22 mouse cellular contexts compared by ENCODE assay signal in the genomic region with DNA sequence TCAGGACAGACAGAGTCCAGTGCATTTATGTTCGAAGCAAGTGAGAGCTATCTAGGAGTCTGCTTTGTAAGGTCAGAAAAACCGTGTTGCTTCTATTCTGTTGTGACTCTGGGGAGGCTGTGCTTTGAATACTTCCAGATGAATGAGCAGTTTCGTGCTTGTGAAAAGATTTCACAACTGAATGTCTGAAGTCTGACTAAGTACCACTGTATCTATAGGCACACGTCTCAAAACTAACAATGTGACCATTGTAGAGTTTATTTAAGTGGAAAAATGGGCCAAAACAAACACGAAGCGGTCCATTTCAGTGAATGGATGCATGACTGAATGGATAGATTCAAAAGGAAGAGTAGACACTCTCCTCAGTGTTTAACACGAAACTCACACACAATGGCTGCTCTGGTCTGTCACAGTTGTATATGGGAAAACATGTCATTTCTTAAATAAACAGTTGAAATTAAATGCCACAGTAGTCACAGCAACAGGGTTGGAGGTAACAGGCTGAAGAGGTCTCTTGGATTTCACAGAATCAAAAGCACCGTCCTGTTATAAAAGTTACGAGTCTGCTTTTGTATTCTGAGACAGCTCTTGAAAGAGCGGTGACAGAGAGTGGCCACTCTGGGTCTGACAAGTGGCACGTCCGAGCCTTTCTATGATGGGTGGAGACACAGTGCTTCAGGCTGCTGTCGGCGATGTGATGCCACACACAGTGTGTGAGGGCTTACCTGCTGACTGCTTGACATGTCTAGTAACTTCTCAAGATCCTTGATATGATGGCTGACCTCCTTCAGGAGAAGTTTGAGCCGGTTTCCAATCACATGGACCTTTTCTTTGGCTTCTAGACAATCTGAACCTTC. TPM values are rescaled to one million over a fixed set of nuclear protein-coding genes. Genes with fewer than 3 reads are reported as not detected.
DNase-seq lines count a peak whose midpoint lies in the region; ATAC-seq and TF ChIP-seq lines count a peak whose summit lies in the region.
"Had no signal": no experiment of that assay in that cellular context is flagged by ENCODE, and none has a peak within 500 bp of the region (broad histone marks: within the 10 kb centered on the region; RNA-seq: fewer than 3 reads in every experiment).

No protein-coding gene starts in this region.

- no peak overlapping the region for H3K4me3 ChIP-seq in forebrain, embryonic 11.5 days (ENCODE audit: low read depth, low read length)
- no peak overlapping the region for H3K4me3 ChIP-seq in forebrain, embryonic 16.5 days (replicated peaks; ENCODE audit: low read length)
- H3K4me3 ChIP-seq in midbrain, embryonic 12.5 days, result no peak overlapping the region
- no peak overlapping the region for H3K4me3 ChIP-seq in midbrain, embryonic 15.5 days
- H3K4me3 ChIP-seq in embryonic fibroblast, embryonic 13.5 days (ENCODE audit: insufficient read depth, low read length), result no peak overlapping the region
- no peak overlapping the region for H3K4me3 ChIP-seq in midbrain, embryonic 14.5 days (replicated peaks; ENCODE audit: low read depth, low read length)
- H3K4me3 ChIP-seq: heart, embryonic 12.5 days; liver, embryonic 12.5 days; myocyte had no signal

- no peak overlapping the region for H3K9ac ChIP-seq in forebrain, embryonic 11.5 days (ENCODE audit: low read length)
- no peak overlapping the region for H3K9ac ChIP-seq in forebrain, embryonic 16.5 days (replicated peaks; ENCODE audit: low read depth, low read length)
- no peak overlapping the region for H3K9ac ChIP-seq in midbrain, embryonic 12.5 days (replicated peaks)
- H3K9ac ChIP-seq in midbrain, embryonic 15.5 days, result no peak overlapping the region
- no peak overlapping the region for H3K9ac ChIP-seq in midbrain, embryonic 14.5 days (replicated peaks; ENCODE audit: low read length)
- H3K9ac ChIP-seq: heart, embryonic 12.5 days; liver, embryonic 12.5 days; lung, embryonic 14.5 days had no signal

- 41% methylated on average over 15 of the region's 15 CpGs for WGBS in forebrain, embryonic 11.5 days
- WGBS in forebrain, embryonic 16.5 days, result 22% methylated on average over 15 of the region's 15 CpGs
- WGBS in midbrain, embryonic 12.5 days, result 56% methylated on average over 15 of the region's 15 CpGs
- 50% methylated on average over 15 of the region's 15 CpGs for WGBS in midbrain, embryonic 15.5 days
- WGBS in midbrain, embryonic 14.5 days, result 43% methylated on average over 15 of the region's 15 CpGs

- no peak overlapping the region for H3K4me2 ChIP-seq in forebrain, embryonic 11.5 days (ENCODE audit: low read depth, low read length, severe bottlenecking)
- H3K4me2 ChIP-seq in forebrain, embryonic 16.5 days (ENCODE audit: low read length), result no peak overlapping the region
- no peak overlapping the region for H3K4me2 ChIP-seq in midbrain, embryonic 12.5 days (replicated peaks)
- no peak overlapping the region for H3K4me2 ChIP-seq in midbrain, embryonic 15.5 days
- no peak overlapping the region for H3K4me2 ChIP-seq in midbrain, embryonic 14.5 days (ENCODE audit: low read length)
- H3K4me2 ChIP-seq: heart, embryonic 12.5 days; liver, embryonic 12.5 days; lung, embryonic 14.5 days had no signal

- no peak overlapping the region for H3K27ac ChIP-seq in forebrain, embryonic 11.5 days (ENCODE audit: low read depth, low read length)
- no peak overlapping the region for H3K27ac ChIP-seq in forebrain, embryonic 16.5 days (ENCODE audit: low read length)
- no peak overlapping the region for H3K27ac ChIP-seq in midbrain, embryonic 12.5 days (replicated peaks)
- H3K27ac ChIP-seq in midbrain, embryonic 15.5 days, result no peak overlapping the region
- H3K27ac ChIP-seq in embryonic fibroblast, embryonic 13.5 days (ENCODE audit: insufficient read depth, low read length), result peak overlapping the region; percentile 45
- H3K27ac ChIP-seq in midbrain, embryonic 14.5 days (replicated peaks; ENCODE audit: low read depth, low read length), result no peak overlapping the region
- H3K27ac ChIP-seq: liver, embryonic 12.5 days; stomach, postnatal 0 days had no signal

- H3K36me3 ChIP-seq in forebrain, embryonic 11.5 days (ENCODE audit: control insufficient read depth, insufficient read depth, low read length), result no peaks in the 10 kb centered on the region
- H3K36me3 ChIP-seq in forebrain, embryonic 16.5 days (ENCODE audit: control insufficient read depth, insufficient read depth), result no peaks in the 10 kb centered on the region
- no peaks in the 10 kb centered on the region for H3K36me3 ChIP-seq in midbrain, embryonic 12.5 days
- H3K36me3 ChIP-seq in midbrain, embryonic 15.5 days (replicated peaks), result peaks cover 11% of the 10 kb centered on the region; the same call in 1 of the 2 replicates
- H3K36me3 ChIP-seq in midbrain, embryonic 14.5 days (ENCODE audit: control insufficient read depth, insufficient read depth, low read length), result peaks cover 9% of the 10 kb centered on the region

- DNase-seq in forebrain, embryonic 11.5 days (ENCODE audit: low spot score), result no peak
- no peak for DNase-seq in midbrain, embryonic 14.5 days
- DNase-seq in kidney, postnatal 25 days, result no peak
- no peak for DNase-seq in spleen, postnatal 14 days (ENCODE audit: low spot score in 2 of 2)
- DNase-seq: adrenal gland, postnatal 14 days; B cell, adult 2 months; cerebellum, adult 2 months; lung, embryonic 14.5 days; thymus, postnatal 14 days had no signal

- no peak for TF ChIP-seq CTCF in embryonic fibroblast, embryonic 13.5 days (IDR thresholded peaks at IDR 0.05; ENCODE audit: borderline replicate concordance, insufficient read depth, low read length)

- TF ChIP-seq POLR2A in embryonic fibroblast, embryonic 13.5 days (IDR thresholded peaks at IDR 0.05; ENCODE audit: low read depth, low read length), result no peak

- ATAC-seq in forebrain, embryonic 11.5 days (replicated peaks; ENCODE audit: low FRiP score), result peak; percentile 76
- ATAC-seq in forebrain, embryonic 16.5 days, result no peak
- peak; percentile 27; the same call in 1 of the 2 replicates for ATAC-seq in midbrain, embryonic 12.5 days (ENCODE audit: low FRiP score, low read depth)
- ATAC-seq in midbrain, embryonic 15.5 days (replicated peaks), result no peak
- ATAC-seq in midbrain, embryonic 14.5 days (ENCODE audit: low FRiP score, low TSS enrichment), result 0 out of 2 replicates have a peak, but pooled peaks have one; percentile 19
- ATAC-seq: activated CD4-positive, CD25-positive, alpha-beta regulatory T cell, adult 4 months; intestine, embryonic 16.5 days; liver, embryonic 12.5 days; Patski had no signal

- H3K9me3 ChIP-seq in forebrain, embryonic 11.5 days (ENCODE audit: control insufficient read depth, low read length), result no peaks in the 10 kb centered on the region
- H3K9me3 ChIP-seq in forebrain, embryonic 16.5 days (ENCODE audit: control insufficient read depth, low read length), result no peaks in the 10 kb centered on the region
- H3K9me3 ChIP-seq in midbrain, embryonic 12.5 days, result no peaks in the 10 kb centered on the region
- H3K9me3 ChIP-seq in midbrain, embryonic 15.5 days, result no peaks in the 10 kb centered on the region
- no peaks in the 10 kb centered on the region for H3K9me3 ChIP-seq in midbrain, embryonic 14.5 days (ENCODE audit: control insufficient read depth, low read length)
- H3K9me3 ChIP-seq: heart, embryonic 12.5 days; liver, embryonic 12.5 days had no signal

- H3K4me1 ChIP-seq in forebrain, embryonic 11.5 days (replicated peaks; ENCODE audit: control insufficient read depth, insufficient read depth, low read length), result no peaks in the 10 kb centered on the region
- H3K4me1 ChIP-seq in forebrain, embryonic 16.5 days (replicated peaks; ENCODE audit: control insufficient read depth, insufficient read depth, low read length), result no peaks in the 10 kb centered on the region
- 0 out of 2 replicates have a peak, but pooled peaks cover 2% of the 10 kb centered on the region for H3K4me1 ChIP-seq in midbrain, embryonic 12.5 days
- no peaks in the 10 kb centered on the region for H3K4me1 ChIP-seq in midbrain, embryonic 15.5 days
- peaks cover 3% of the 10 kb centered on the region; the same call in 1 of the 2 replicates for H3K4me1 ChIP-seq in embryonic fibroblast, embryonic 13.5 days (ENCODE audit: control insufficient read depth, insufficient read depth, low read length)
- H3K4me1 ChIP-seq in midbrain, embryonic 14.5 days (ENCODE audit: control insufficient read depth, insufficient read depth, low read length), result no peaks in the 10 kb centered on the region
- H3K4me1 ChIP-seq: heart, embryonic 12.5 days; liver, embryonic 12.5 days had no signal

- H3K27me3 ChIP-seq in forebrain, embryonic 11.5 days (ENCODE audit: control insufficient read depth, insufficient read depth, low read length), result peaks cover 5% of the 10 kb centered on the region; the same call in 1 of the 2 replicates
- H3K27me3 ChIP-seq in forebrain, embryonic 16.5 days (replicated peaks; ENCODE audit: control insufficient read depth, insufficient read depth, low read length), result no peaks in the 10 kb centered on the region
- no peaks in the 10 kb centered on the region for H3K27me3 ChIP-seq in midbrain, embryonic 12.5 days
- H3K27me3 ChIP-seq in midbrain, embryonic 15.5 days (replicated peaks), result no peaks in the 10 kb centered on the region
- no peaks in the 10 kb centered on the region for H3K27me3 ChIP-seq in midbrain, embryonic 14.5 days (ENCODE audit: control insufficient read depth, insufficient read depth, low read length)
- H3K27me3 ChIP-seq: heart, embryonic 12.5 days; liver, embryonic 12.5 days; Patski had no signal

RNA-seq across cellular contexts. Expression of a gene that starts 36.6 kb away (rescaled TPM):
- 0.13 TPM in 1 of 2 replicates, not detected in the other for polyA plus RNA-seq in forebrain, embryonic 11.5 days (2014; fragmentation: Nextera tagmentation; extraction: Ambion mirVana)
- 0.08 TPM in 1 of 2 replicates, not detected in the other for polyA plus RNA-seq in forebrain, embryonic 16.5 days (2015; fragmentation: Nextera tagmentation; extraction: Ambion mirVana)
- 0.08 TPM in 1 of 2 replicates, not detected in the other for polyA plus RNA-seq in midbrain, embryonic 12.5 days (2016; fragmentation: Nextera tagmentation; extraction: Ambion mirVana)
- polyA plus RNA-seq in midbrain, embryonic 15.5 days (2015; fragmentation: Nextera tagmentation; extraction: Ambion mirVana), result 0.10 and 0.17 TPM in 2 replicates
- not detected in 2 replicates for polyA plus RNA-seq in embryonic fibroblast, embryonic 13.5 days (2011; ENCODE audit: insufficient read length, low read depth, missing spikeins)
- 0.15 and 0.26 TPM in 2 replicates for polyA plus RNA-seq in midbrain, embryonic 14.5 days (2014; fragmentation: Nextera tagmentation; extraction: Ambion mirVana)
- polyA plus RNA-seq: activated CD4-positive, CD25-positive, alpha-beta regulatory T cell, adult 4 months; cerebellum, adult 2 months; cortical plate, adult 2 months; kidney, embryonic 16.5 days; liver, embryonic 12.5 days; Patski had no signal

Comparison
In these comparisons a context has a peak if more than half of its experiments do, and no peak if none do; other contexts are left out.
1. ATAC-seq: peak in forebrain, embryonic 11.5 days (single experiment), midbrain, embryonic 12.5 days (single experiment) and midbrain, embryonic 14.5 days (single experiment); none in forebrain, embryonic 16.5 days (single experiment) and midbrain, embryonic 15.5 days (single experiment).